Mouse (Mus musculus) C2C12 (cell line): ENCODE results near the gene Espl1. TPM values are rescaled to one million over a fixed set of nuclear protein-coding genes. Genes with fewer than 3 reads are reported as not detected.

Source experiments
- H3K27me3 ChIP-seq: one replicate; pipeline ENCODE4 v1.6.1; 2011; ENCODE audit not compliant: control insufficient read depth, insufficient read depth, insufficient read length
- H3K36me3 ChIP-seq: one replicate; pipeline ENCODE4 v1.6.1; 2011; ENCODE audit not compliant: control insufficient read depth, insufficient read depth
- H3K4me3 ChIP-seq: one replicate; pipeline ENCODE4 v1.5.1; 2011; ENCODE audit warnings: mild to moderate bottlenecking, control low read depth; ENCODE audit not compliant: poor library complexity, insufficient read depth, severe bottlenecking
- H3K79me2 ChIP-seq: one replicate; pipeline ENCODE4 v1.6.1; 2011; ENCODE audit not compliant: control insufficient read depth, insufficient read depth
- H3K79me3 ChIP-seq: one replicate; pipeline ENCODE4 v1.6.1; 2011; ENCODE audit warnings: low read depth, control low read depth
- H3ac ChIP-seq: one replicate; pipeline ENCODE3; 2011; ENCODE audit warnings: low read depth; ENCODE audit not compliant: control insufficient read depth, insufficient read length
- CEBPB ChIP-seq: IDR thresholded peaks from one replicate; pipeline ENCODE4 v1.6.1; 2011; ENCODE audit warnings: low read depth, mild to moderate bottlenecking, control low read depth, moderate library complexity
- CTCF ChIP-seq: IDR thresholded peaks from one replicate; pipeline ENCODE4 v1.5.1; 2011; ENCODE audit not compliant: control insufficient read depth, insufficient read depth, insufficient read length
- FOSL1 ChIP-seq: IDR thresholded peaks from one replicate; pipeline ENCODE4 v1.8.0; 2011; ENCODE audit warnings: mild to moderate bottlenecking, low read length; ENCODE audit not compliant: poor library complexity, insufficient read depth, severe bottlenecking
- MAX ChIP-seq: IDR thresholded peaks from one replicate; pipeline ENCODE4 v1.6.1; 2011; ENCODE audit warnings: mild to moderate bottlenecking, control low read depth
- MYOD1 ChIP-seq: IDR thresholded peaks from one replicate; pipeline ENCODE4 v1.6.1; 2011; ENCODE audit warnings: low read depth; ENCODE audit not compliant: control insufficient read depth, insufficient read length
- MYOG ChIP-seq: IDR thresholded peaks from one replicate; pipeline ENCODE4 v1.6.1; 2011; ENCODE audit not compliant: control insufficient read depth, insufficient read length; ENCODE audit errors: extremely low read depth
- USF1 ChIP-seq: IDR thresholded peaks from one replicate; pipeline ENCODE4 v1.6.1; 2011; ENCODE audit warnings: low read depth, mild to moderate bottlenecking, control low read depth, moderate library complexity
- polyA plus RNA-seq: library from polyadenylated mRNA; unstranded; fragments of >200 nt; fragmentation: generic; extraction: Trizol; gene quantifications from one replicate; pipeline ENCODE4 v1.2.1, GENCODE M21; 2012; ENCODE audit warnings: missing spikeins

Espl1 gene
- polyA plus RNA-seq, 1 experiment: 47.0 TPM

DNA sequence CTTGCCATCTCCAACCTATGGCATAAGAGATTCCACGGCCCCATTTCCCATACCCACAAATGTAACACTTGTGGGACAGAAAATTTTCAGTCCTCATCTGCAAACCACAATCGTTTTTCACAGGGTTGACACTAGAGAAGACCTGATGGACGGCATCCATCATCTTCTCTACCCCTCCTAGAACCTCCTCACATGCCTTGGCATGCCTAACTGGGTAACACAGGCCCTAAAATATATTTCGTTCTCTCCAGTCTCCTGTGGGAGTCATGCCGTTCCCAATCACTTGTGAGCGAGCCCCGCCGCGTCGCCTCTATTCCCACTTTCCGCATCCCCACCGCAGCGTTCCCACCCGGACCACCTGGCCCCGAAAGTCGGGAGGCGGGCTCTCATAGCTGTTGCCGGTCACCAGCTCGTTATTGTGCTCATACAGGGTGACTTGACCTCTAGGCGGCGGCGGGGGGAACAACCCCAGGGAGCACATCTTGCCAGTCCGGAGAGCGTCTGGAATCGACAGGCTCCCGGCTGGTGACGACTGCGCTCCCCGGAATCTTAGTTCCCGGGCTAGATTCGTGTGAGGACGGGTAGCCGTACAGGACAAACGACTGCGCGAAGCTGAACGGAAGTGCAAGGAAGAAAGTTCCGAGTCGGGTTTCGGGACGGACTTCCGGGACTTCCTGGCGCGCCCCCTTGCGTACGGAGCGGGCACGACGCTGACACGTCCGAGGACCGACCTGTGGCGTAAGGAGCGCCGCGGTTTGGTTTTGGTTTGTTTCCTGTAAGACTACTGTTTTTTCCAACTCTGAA lies 54.3 kb downstream of the Espl1 start, which contains the start of gene Aaas:
Aaas (minus strand) TSS at position 634 of the 804 bp plus-strand sequence.
- H3K79me3 ChIP-seq: peaks cover 19% of the 10 kb centered on the region
- peak within 1 kb of the TSS; percentile 97 for H3K4me3 ChIP-seq
- H3K79me2 ChIP-seq: peaks cover 44% of the 10 kb centered on the region
- H3K36me3 ChIP-seq: peaks cover 32% of the 10 kb centered on the region
- TF ChIP-seq MAX (peak; percentile 96), CTCF (peak; percentile 99), MYOD1 (no peak)
- no peaks in the 10 kb centered on the region for H3K27me3 ChIP-seq
- peak within 1 kb of the TSS; percentile 83 for H3ac ChIP-seq

DNA sequence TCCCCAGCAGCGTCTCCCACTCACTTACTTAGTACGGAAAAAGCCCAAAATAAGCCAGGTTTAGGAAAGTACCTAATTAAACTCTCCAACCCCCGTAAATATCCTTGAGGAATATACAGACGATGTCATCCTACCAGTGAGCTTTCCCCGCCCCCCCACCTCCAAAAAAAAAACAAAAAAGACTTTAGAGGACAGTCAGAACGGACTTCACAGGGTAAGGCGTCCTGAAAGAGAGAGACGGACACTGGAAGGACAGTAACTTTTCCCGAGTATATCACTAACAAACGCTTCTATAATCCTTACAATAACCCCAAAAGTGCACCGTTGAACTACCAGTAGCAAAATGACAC lies 54.9 kb downstream of the Espl1 start:
- H3K79me2 ChIP-seq: peaks cover 38% of the 10 kb centered on the region
- TF ChIP-seq MAX (no peak), USF1 (no peak), MYOD1 (no peak), CEBPB (no peak), MYOG (no peak), CTCF (no peak), FOSL1 (no peak)
- peaks cover 27% of the 10 kb centered on the region for H3K36me3 ChIP-seq
- H3ac ChIP-seq: peak overlapping the region; percentile 28
- peak overlapping the region; percentile 97 for H3K4me3 ChIP-seq
- peaks cover 16% of the 10 kb centered on the region for H3K79me3 ChIP-seq
- H3K27me3 ChIP-seq: no peaks in the 10 kb centered on the region

DNA sequence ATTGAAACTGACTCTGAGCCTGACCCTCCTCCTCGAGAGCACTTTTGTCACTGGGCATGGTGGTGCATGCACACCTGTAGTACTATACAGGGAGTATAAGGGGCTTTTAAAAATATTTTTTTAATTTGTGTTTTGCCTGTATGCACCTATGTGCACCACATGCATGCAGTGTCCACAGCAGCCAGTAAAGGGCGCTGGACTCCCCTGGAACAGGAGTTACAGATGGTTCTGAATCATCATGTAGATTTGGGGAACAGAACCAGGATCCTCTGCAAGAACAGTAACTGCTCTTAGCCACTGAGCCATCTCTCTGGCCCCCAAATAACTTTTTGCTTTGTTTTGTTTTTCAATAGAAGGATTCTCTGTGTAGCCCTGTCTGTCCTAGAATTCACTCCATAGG lies 56.1 kb downstream of the Espl1 start:
- Histone ChIP-seq H3ac (no peak overlapping the region), H3K79me2 (peaks cover 25% of the 10 kb centered on the region), H3K4me3 (no peak overlapping the region), H3K27me3 (no peaks in the 10 kb centered on the region), H3K36me3 (peaks cover 14% of the 10 kb centered on the region), H3K79me3 (peaks cover 14% of the 10 kb centered on the region)
- no peak for TF ChIP-seq MAX
- no peak for TF ChIP-seq CEBPB
- TF ChIP-seq CTCF: no peak
- no peak for TF ChIP-seq USF1
- no peak for TF ChIP-seq MYOD1
- no peak for TF ChIP-seq MYOG
- TF ChIP-seq FOSL1: no peak

- no peaks in the 10 kb centered on the region for H3K36me3 ChIP-seq
- peaks cover 15% of the 10 kb centered on the region for H3K79me2 ChIP-seq
Measured at GRCm38 (mm10) chr15:102353986-102354385, 57.9 kb downstream of the Espl1 start.

GRCm38 (mm10) chr15:102355134-102355870 lies 59.2 kb downstream of the Espl1 start:
- TF ChIP-seq MYOG (no peak), CTCF (peak; percentile 52), FOSL1 (no peak)
- Histone ChIP-seq H3K79me2 (peaks cover 2% of the 10 kb centered on the region), H3K4me3 (no peak overlapping the region), H3K36me3 (no peaks in the 10 kb centered on the region), H3K79me3 (no peaks in the 10 kb centered on the region), H3K27me3 (no peaks in the 10 kb centered on the region), H3ac (peak overlapping the region; percentile 0)

More at GRCm38 (mm10) chr15:102353986-102354385, 57.9 kb downstream of the Espl1 start:
- Histone ChIP-seq H3K4me3 (no peak overlapping the region), H3ac (no peak overlapping the region), H3K79me3 (peaks cover 11% of the 10 kb centered on the region), H3K27me3 (no peaks in the 10 kb centered on the region)
- TF ChIP-seq MYOD1 (no peak), MYOG (no peak), MAX (no peak), CEBPB (no peak), USF1 (no peak), FOSL1 (no peak), CTCF (no peak)

GRCm38 (mm10) chr15:102355871-102356441 lies 59.9 kb downstream of the Espl1 start:
- Histone ChIP-seq H3ac (no peak overlapping the region), H3K36me3 (no peaks in the 10 kb centered on the region), H3K79me3 (no peaks in the 10 kb centered on the region), H3K79me2 (no peaks in the 10 kb centered on the region), H3K4me3 (no peak overlapping the region), H3K27me3 (no peaks in the 10 kb centered on the region)
- no peak for TF ChIP-seq MAX
- TF ChIP-seq CTCF: no peak
- TF ChIP-seq FOSL1: no peak
